In the genomic region with DNA sequence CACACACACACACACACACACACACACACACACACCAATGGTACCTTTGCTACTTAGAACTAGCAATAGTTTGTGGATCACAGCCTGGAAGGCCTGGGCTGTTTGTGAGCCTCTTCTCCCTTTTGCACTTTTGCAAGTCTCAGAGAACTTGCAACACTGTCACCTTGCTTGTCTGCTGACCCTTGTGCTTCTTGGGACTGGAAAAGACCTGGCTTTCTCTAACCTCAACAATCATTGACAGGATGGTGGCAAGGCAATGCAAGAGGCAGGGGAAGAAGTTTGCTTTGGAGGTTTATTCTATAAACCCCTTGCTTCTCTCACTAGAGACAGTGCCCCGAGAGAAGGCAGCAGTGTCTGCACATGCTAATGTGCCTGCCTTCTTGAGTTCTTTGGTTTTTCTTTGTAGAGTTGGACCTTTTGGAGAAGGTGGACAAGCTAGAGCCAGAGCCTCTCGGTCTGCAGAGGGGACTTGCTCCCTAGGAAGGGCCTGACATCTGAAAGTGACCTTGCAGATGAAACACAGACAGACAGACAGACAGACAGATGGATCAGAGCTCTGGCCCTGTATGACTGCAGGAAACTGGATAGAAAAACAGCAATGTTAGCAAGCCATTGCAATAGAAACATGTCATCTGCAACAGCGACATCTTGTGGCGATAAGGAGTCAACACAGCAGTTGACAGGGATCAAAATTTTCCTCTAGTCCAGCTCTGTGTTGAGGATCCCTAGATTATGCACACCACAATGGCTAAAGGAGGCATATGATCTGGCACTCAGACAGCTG, we compare ENCODE assay signal across 9 mouse cellular contexts.
A peak's percentile ranks its signal among the peaks of the same experiment; 100 is the strongest.
DNase-seq lines count a peak whose midpoint lies in the region; ATAC-seq and TF ChIP-seq lines count a peak whose summit lies in the region.
"Had no signal": no experiment of that assay in that cellular context is flagged by ENCODE, and none has a peak within 500 bp of the region (broad histone marks: within the 10 kb centered on the region; RNA-seq: fewer than 3 reads in every experiment).

No protein-coding gene starts in this region.

- no peak for TF ChIP-seq EP300 in heart, postnatal 0 days (IDR thresholded peaks at IDR 0.05; ENCODE audit: low read depth)

- H3K79me2 ChIP-seq in liver, adult 2 months (ENCODE audit: control insufficient read depth, insufficient read depth, low read length): no peaks in the 10 kb centered on the region

- no peaks in the 10 kb centered on the region for H3K4me1 ChIP-seq in heart, postnatal 0 days (ENCODE audit: control insufficient read depth, insufficient read depth)
- H3K4me1 ChIP-seq in forebrain, embryonic 14.5 days (ENCODE audit: control insufficient read depth, insufficient read depth, low read length): no peaks in the 10 kb centered on the region
- H3K4me1 ChIP-seq in liver, adult 2 months (ENCODE audit: control insufficient read depth, insufficient read depth, low read length): peaks cover 5% of the 10 kb centered on the region; the same call in 1 of the 2 replicates
- no peaks in the 10 kb centered on the region for H3K4me1 ChIP-seq in neural tube, embryonic 13.5 days (replicated peaks)
- H3K4me1 ChIP-seq: heart, embryonic 15.5 days had no signal

- no peak for TF ChIP-seq POLR2A in liver, adult 2 months (IDR thresholded peaks at IDR 0.05; ENCODE audit: extremely low read depth, insufficient read depth, low read length)

- no peak overlapping the region for H3K27ac ChIP-seq in heart, postnatal 0 days (ENCODE audit: low read depth)
- no peak overlapping the region for H3K27ac ChIP-seq in forebrain, embryonic 14.5 days (ENCODE audit: low read depth, low read length)
- no peak overlapping the region for H3K27ac ChIP-seq in liver, adult 2 months (replicated peaks; ENCODE audit: insufficient read depth, low read depth, low read length)
- H3K27ac ChIP-seq in neural tube, embryonic 13.5 days (replicated peaks): 0 out of 2 replicates have a peak overlapping the region, but pooled peaks have one; percentile 4
- H3K27ac ChIP-seq: heart, embryonic 15.5 days had no signal

- intact Hi-C loops in heart, postnatal 25 days (cut with DNase I): no loop called here

- ATAC-seq in heart, postnatal 0 days (ENCODE audit: insufficient read depth, low read depth): no peak
- ATAC-seq in forebrain, embryonic 14.5 days: peak; percentile 86
- peak; percentile 69 for ATAC-seq in neural tube, embryonic 13.5 days (ENCODE audit: low read depth)

- H3K4me2 ChIP-seq in heart, postnatal 0 days (ENCODE audit: low read depth, low read length): no peak overlapping the region
- no peak overlapping the region for H3K4me2 ChIP-seq in forebrain, embryonic 14.5 days (ENCODE audit: low read length)
- H3K4me2 ChIP-seq in neural tube, embryonic 13.5 days: no peak overlapping the region
- H3K4me2 ChIP-seq: heart, embryonic 15.5 days had no signal

- peak; percentile 66 for DNase-seq in heart, postnatal 0 days (ENCODE audit: low spot score)
- no peak for DNase-seq in heart, postnatal 25 days (ENCODE audit: low spot score)
- peak; percentile 9 for DNase-seq in c-Kit-positive CD71-positive TER-119-negative erythroid progenitor cells, embryonic 14.5 days (ENCODE audit: low read depth)
- peak; percentile 83 for DNase-seq in forebrain, embryonic 14.5 days (ENCODE audit: low spot score)
- peak; percentile 42 to 45 for DNase-seq in kidney, adult 8-10 months
- DNase-seq in liver, adult 2 months (ENCODE audit: extremely low read depth, low read depth, low spot score): peak; percentile 82
- DNase-seq in thymus, postnatal 25 days: no peak

- no peak overlapping the region for H3K9ac ChIP-seq in heart, postnatal 0 days (replicated peaks; ENCODE audit: low read depth, low read length)
- no peak overlapping the region for H3K9ac ChIP-seq in forebrain, embryonic 14.5 days (ENCODE audit: low read length)
- no peak overlapping the region for H3K9ac ChIP-seq in liver, adult 2 months (ENCODE audit: low read depth, low read length)
- no peak overlapping the region for H3K9ac ChIP-seq in neural tube, embryonic 13.5 days
- H3K9ac ChIP-seq: heart, embryonic 15.5 days had no signal

- TF ChIP-seq CTCF in heart, postnatal 0 days (IDR thresholded peaks at IDR 0.05; ENCODE audit: low read depth): peak; percentile 91
- TF ChIP-seq CTCF in liver, adult 2 months (IDR thresholded peaks at IDR 0.05; ENCODE audit: low read depth, low read length): peak; percentile 13; the same call in 1 of the 2 replicates

- no peaks in the 10 kb centered on the region for H3K27me3 ChIP-seq in heart, postnatal 0 days (ENCODE audit: control insufficient read depth, insufficient read depth, low read length)
- no peaks in the 10 kb centered on the region for H3K27me3 ChIP-seq in forebrain, embryonic 14.5 days (replicated peaks; ENCODE audit: control insufficient read depth, insufficient read depth, low read length)
- H3K27me3 ChIP-seq in liver, adult 2 months (ENCODE audit: control insufficient read depth, insufficient read depth, low read length): no peaks in the 10 kb centered on the region
- H3K27me3 ChIP-seq in neural tube, embryonic 13.5 days: no peaks in the 10 kb centered on the region
- H3K27me3 ChIP-seq: heart, embryonic 15.5 days had no signal

- 0 out of 2 replicates have a peak, but pooled peaks cover 5% of the 10 kb centered on the region for H3K9me3 ChIP-seq in heart, postnatal 0 days (replicated peaks; ENCODE audit: control insufficient read depth, low read length)
- no peaks in the 10 kb centered on the region for H3K9me3 ChIP-seq in forebrain, embryonic 14.5 days (replicated peaks; ENCODE audit: control insufficient read depth, low read length)
- H3K9me3 ChIP-seq in neural tube, embryonic 13.5 days: no peaks in the 10 kb centered on the region
- H3K9me3 ChIP-seq: heart, embryonic 15.5 days had no signal

- 23% methylated on average over 4 of the region's 4 CpGs for WGBS in heart, postnatal 0 days
- 33% methylated on average over 4 of the region's 4 CpGs for WGBS in forebrain, embryonic 14.5 days
- WGBS in liver, adult 2 months: 21% methylated on average over 4 of the region's 4 CpGs
- WGBS in neural tube, embryonic 13.5 days: 33% methylated on average over 4 of the region's 4 CpGs

- no peaks in the 10 kb centered on the region for H3K36me3 ChIP-seq in heart, postnatal 0 days (replicated peaks; ENCODE audit: control insufficient read depth, insufficient read depth, low read length)
- no peaks in the 10 kb centered on the region for H3K36me3 ChIP-seq in forebrain, embryonic 14.5 days (ENCODE audit: control insufficient read depth, insufficient read depth, low read length)
- no peaks in the 10 kb centered on the region for H3K36me3 ChIP-seq in liver, adult 2 months (ENCODE audit: control insufficient read depth, insufficient read depth, low read length)
- no peaks in the 10 kb centered on the region for H3K36me3 ChIP-seq in neural tube, embryonic 13.5 days
- H3K36me3 ChIP-seq: heart, embryonic 15.5 days had no signal

- no peak overlapping the region for H3K4me3 ChIP-seq in heart, postnatal 0 days (ENCODE audit: low read depth, low read length)
- H3K4me3 ChIP-seq in forebrain, embryonic 14.5 days (ENCODE audit: low read depth, low read length): no peak overlapping the region
- H3K4me3 ChIP-seq in liver, adult 2 months (ENCODE audit: insufficient read depth, low read depth, low read length): no peak overlapping the region
- H3K4me3 ChIP-seq in neural tube, embryonic 13.5 days: no peak overlapping the region
- H3K4me3 ChIP-seq: heart, embryonic 15.5 days had no signal

Comparison
In these comparisons a context has a peak if more than half of its experiments do, and no peak if none do; other contexts are left out.
1. DNase-seq: peak in heart, postnatal 0 days (single experiment), c-Kit-positive CD71-positive TER-119-negative erythroid progenitor cells, embryonic 14.5 days (single experiment), forebrain, embryonic 14.5 days (single experiment), kidney, adult 8-10 months (2 of 2) and liver, adult 2 months (single experiment); none in heart, postnatal 25 days (single experiment) and thymus, postnatal 25 days (single experiment).